Mouse (Mus musculus) forebrain, embryonic 16.5 days (tissue): ENCODE results near the gene Olfr229. TPM values are rescaled to one million over a fixed set of nuclear protein-coding genes. Genes with fewer than 3 reads are reported as not detected.
"Not testable (repeated sequence)": the region's sequence is repeated elsewhere in the genome, so short reads cannot be mapped to it uniquely, and the experiment has no call there.

Experiments
- ATAC-seq: fragments of 200-750 bp; cut with Nextera tagmentation; 2 replicates; pipeline ENCODE4 v1.8.0; 2017; ENCODE audit warnings: mild to moderate bottlenecking, moderate library complexity
- H3K27ac ChIP-seq: fragments of 300-500 bp; sonication (generic); 2 replicates; pipeline ENCODE4 v1.5.1; 2014; ENCODE audit warnings: low read length, control low read depth
- H3K27me3 ChIP-seq: fragments of 300-500 bp; sonication (generic); replicated peaks from 2 replicates; pipeline ENCODE4 v1.6.1; 2014; ENCODE audit warnings: low read length; ENCODE audit not compliant: control insufficient read depth, insufficient read depth
- H3K36me3 ChIP-seq: fragments of 300-500 bp; sonication (generic); 2 replicates; pipeline ENCODE4 v1.6.1; 2014; ENCODE audit not compliant: control insufficient read depth, insufficient read depth
- H3K4me1 ChIP-seq: fragments of 300-500 bp; sonication (generic); replicated peaks from 2 replicates; pipeline ENCODE4 v1.6.1; 2014; ENCODE audit warnings: low read length; ENCODE audit not compliant: control insufficient read depth, insufficient read depth
- H3K4me2 ChIP-seq: fragments of 300-500 bp; sonication (generic); 2 replicates; pipeline ENCODE4 v1.6.1; 2014; ENCODE audit warnings: mild to moderate bottlenecking, low read length, control low read depth
- H3K4me3 ChIP-seq: fragments of 300-500 bp; sonication (generic); replicated peaks from 2 replicates; pipeline ENCODE4 v1.5.1; 2014; ENCODE audit warnings: mild to moderate bottlenecking, low read length, control low read depth
- H3K9ac ChIP-seq: fragments of 300-500 bp; sonication (generic); replicated peaks from 2 replicates; pipeline ENCODE4 v1.6.1; 2014; ENCODE audit warnings: low read depth, low read length, control low read depth
- H3K9me3 ChIP-seq: fragments of 300-500 bp; sonication (generic); 2 replicates; pipeline ENCODE4 v1.6.1; 2016; ENCODE audit warnings: low read length; ENCODE audit not compliant: control insufficient read depth
- whole genome bisulfite sequencing: fragments of 180-500 bp; shearing (Covaris S2); extraction: QIAGEN DNeasy Blood & Tissue Kit; methylation state at CpG from one replicate; pipeline ENCODE4 v1.1.7; 2014; 5-methylcytosine and 5-hydroxymethylcytosine counted together
- polyA plus RNA-seq: library from polyadenylated mRNA; unstranded; fragments of >200 nt; fragmentation: Nextera tagmentation; extraction: Ambion mirVana; gene quantifications from 2 replicates; pipeline ENCODE4 v1.2.1, GENCODE M21; 2015

Olfr229 gene
- polyA plus RNA-seq, 1 experiment from 2014 or later, result not detected

GRCm38 (mm10) chr9:39951946-39952345 lies 44.8 kb downstream of the Olfr229 start, which contains the start of gene Olfr975:
Gene Olfr975, minus strand, starts transcription at chr9:39952046.
- no peaks in the 10 kb centered on the region for H3K27me3 ChIP-seq
- no peaks in the 10 kb centered on the region for H3K9me3 ChIP-seq
- WGBS, result 60% methylated on average over 1 of the region's 1 CpGs
- no peak within 1 kb of the TSS for H3K27ac ChIP-seq
- no peak within 1 kb of the TSS for H3K4me3 ChIP-seq
- no peaks in the 10 kb centered on the region for H3K36me3 ChIP-seq
- H3K9ac ChIP-seq, result no peak within 1 kb of the TSS
- H3K4me1 ChIP-seq, result no peaks in the 10 kb centered on the region
- no peak within 1 kb of the TSS for H3K4me2 ChIP-seq
- ATAC-seq, result no peak

- H3K27me3 ChIP-seq, ATAC-seq, H3K27ac ChIP-seq, H3K4me2 ChIP-seq, H3K4me3 ChIP-seq, H3K9me3 ChIP-seq, H3K4me1 ChIP-seq, H3K36me3 ChIP-seq, H3K9ac ChIP-seq: not testable (repeated sequence)
- WGBS, result 85% methylated on average over 6 of the region's 9 CpGs
These were observed 53.9 kb downstream of the Olfr229 start, which contains the start of gene Olfr976 for GRCm38 (mm10) chr9:39961033-39961432. Gene Olfr976, minus strand, starts transcription at chr9:39961133.

Other genes with a start within 250 kb of the Olfr229 start
- not detected in 2 replicates for gene Olfr963, start 240.1 kb upstream of the Olfr229 start, polyA plus RNA-seq
- gene Olfr149, start 200.2 kb upstream of the Olfr229 start, polyA plus RNA-seq, result not detected in 2 replicates
- gene Olfr965, start 196.0 kb upstream of the Olfr229 start, polyA plus RNA-seq, result not detected in 2 replicates
- not detected in 2 replicates for gene Olfr150, start 176.4 kb upstream of the Olfr229 start, polyA plus RNA-seq
- gene Olfr967, start 161.1 kb upstream of the Olfr229 start, polyA plus RNA-seq, result not detected in 2 replicates
- not detected in 2 replicates for gene Olfr968, start 124.1 kb upstream of the Olfr229 start, polyA plus RNA-seq
- gene Olfr969, start 116.4 kb upstream of the Olfr229 start, polyA plus RNA-seq, result not detected in 2 replicates
- gene Olfr970, start 98.5 kb upstream of the Olfr229 start, polyA plus RNA-seq, result not detected in 2 replicates
- gene Olfr971, start 70.5 kb upstream of the Olfr229 start, polyA plus RNA-seq, result not detected in 2 replicates
- not detected in 2 replicates for gene Olfr972, start 40.9 kb upstream of the Olfr229 start, polyA plus RNA-seq
- not detected in 2 replicates for gene Olfr974, start 30.2 kb downstream of the Olfr229 start, polyA plus RNA-seq
- gene Olfr975, start 44.7 kb downstream of the Olfr229 start, polyA plus RNA-seq, result not detected in 2 replicates
- gene Olfr976, start 53.8 kb downstream of the Olfr229 start, polyA plus RNA-seq, result not detected in 2 replicates
- not detected in 2 replicates for gene Olfr978, start 84.8 kb downstream of the Olfr229 start, polyA plus RNA-seq
- not detected in 2 replicates for gene Olfr979, start 96.1 kb downstream of the Olfr229 start, polyA plus RNA-seq
- gene Olfr980, start 102.2 kb downstream of the Olfr229 start, polyA plus RNA-seq, result not detected in 2 replicates
- gene Olfr981, start 114.1 kb downstream of the Olfr229 start, polyA plus RNA-seq, result not detected in 2 replicates
- not detected in 2 replicates for gene Olfr982, start 166.5 kb downstream of the Olfr229 start, polyA plus RNA-seq
- gene Olfr983, start 186.3 kb downstream of the Olfr229 start, polyA plus RNA-seq, result not detected in 2 replicates
- gene Olfr984, start 206.9 kb downstream of the Olfr229 start, polyA plus RNA-seq, result not detected in 2 replicates
- not detected in 2 replicates for gene Olfr985, start 222.8 kb downstream of the Olfr229 start, polyA plus RNA-seq
- not detected in 2 replicates for gene Tmem225, start 240.8 kb downstream of the Olfr229 start, polyA plus RNA-seq